Mouse (Mus musculus): ENCODE data around the gene Olfr1163.
"Not testable (repeated sequence)": the region's sequence is repeated elsewhere in the genome, so short reads cannot be mapped to it uniquely, and the experiment has no call there.

Gene Olfr1163

GRCm38 (mm10) chr2:88071730-88072129, at the start of gene Olfr1163:
Gene Olfr1163, minus strand, starts transcription at chr2:88071830.
- no peak for DNase-seq

- DNase-seq: no peak
These were observed 22.2 kb upstream of the Olfr1163 start, which contains the start of gene Olfr1164 for GRCm38 (mm10) chr2:88093866-88094265. Gene Olfr1164, minus strand, starts transcription at chr2:88093966.

- DNase-seq: no peak
These were observed 8.0 kb downstream of the Olfr1163 start for GRCm38 (mm10) chr2:88063587-88063986.

GRCm38 (mm10) chr2:88051029-88051428, 20.6 kb downstream of the Olfr1163 start, which contains the start of gene Olfr1162:
Gene Olfr1162, minus strand, starts transcription at chr2:88051129.
- no peak for DNase-seq

- no peak for DNase-seq
These were observed 34.0 kb downstream of the Olfr1163 start, which contains the start of gene Olfr73 for GRCm38 (mm10) chr2:88037599-88037998. Gene Olfr73, minus strand, starts transcription at chr2:88037699.

GRCm38 (mm10) chr2:88022474-88022873, 49.2 kb downstream of the Olfr1163 start, which contains the start of gene Olfr1161:
Gene Olfr1161, plus strand, starts transcription at chr2:88022774.
- DNase-seq: not testable (repeated sequence)

Data from thymus, adult 18-20 months (tissue).